Mouse (Mus musculus): ENCODE results near the gene Col23a1. TPM values are rescaled to one million over a fixed set of nuclear protein-coding genes. Genes with fewer than 3 reads are reported as not detected.

Gene Col23a1
- polyA plus RNA-seq, 1 experiment from 2014 or later, result 6.1 TPM

DNA sequence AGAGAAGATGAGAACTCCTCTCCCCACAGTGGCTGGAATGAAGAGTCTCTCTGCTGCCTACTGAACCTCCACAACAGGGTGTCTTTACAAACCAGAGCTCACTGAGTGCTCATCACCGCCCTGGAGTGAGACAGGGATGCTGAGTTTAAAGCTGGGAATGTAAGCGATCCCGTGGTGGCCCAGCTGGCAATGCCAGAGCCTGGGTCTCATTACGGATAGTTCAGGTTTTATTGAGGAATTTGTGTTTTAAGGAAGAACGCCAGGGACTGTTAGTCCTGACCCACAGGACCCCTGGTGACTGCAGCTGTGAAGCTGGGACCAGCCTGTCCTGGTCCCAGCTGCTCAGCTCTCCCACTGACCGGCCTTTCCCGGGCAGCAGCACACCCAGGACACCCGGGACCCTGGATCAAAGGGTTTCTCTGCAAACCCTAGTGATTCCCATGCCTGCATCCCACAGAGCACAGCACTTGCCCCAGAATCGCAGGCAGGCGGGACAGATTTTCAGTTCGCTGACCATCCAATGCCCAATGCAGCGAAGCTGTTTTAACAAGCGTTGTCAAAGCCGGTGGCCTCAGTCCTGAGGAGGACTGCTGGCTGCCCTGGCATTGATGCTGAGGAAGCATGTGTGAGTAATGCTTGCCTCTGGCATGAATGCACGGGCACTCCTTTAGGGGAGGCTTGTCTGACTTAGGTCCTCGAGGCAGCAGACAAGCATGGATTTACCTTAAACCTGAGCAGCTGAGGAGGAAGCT is 139.9 kb downstream of the Col23a1 start:
- Histone ChIP-seq H3K36me3 (replicated peaks) (no peaks in the 10 kb centered on the region), H3K27me3 (ENCODE audit: poor library complexity, severe bottlenecking) (no peaks in the 10 kb centered on the region), H3K4me3 (no peak overlapping the region), H3K9me3 (no peaks in the 10 kb centered on the region), H3K27ac (peak overlapping the region; percentile 26; the same call in 1 of the 2 replicates), H3K4me1 (peaks cover 36% of the 10 kb centered on the region)
- no peak for DNase-seq (ENCODE audit: extremely low spot score, low spot score)
- WGBS, result 54% methylated on average over 16 of the region's 16 CpGs

DNA sequence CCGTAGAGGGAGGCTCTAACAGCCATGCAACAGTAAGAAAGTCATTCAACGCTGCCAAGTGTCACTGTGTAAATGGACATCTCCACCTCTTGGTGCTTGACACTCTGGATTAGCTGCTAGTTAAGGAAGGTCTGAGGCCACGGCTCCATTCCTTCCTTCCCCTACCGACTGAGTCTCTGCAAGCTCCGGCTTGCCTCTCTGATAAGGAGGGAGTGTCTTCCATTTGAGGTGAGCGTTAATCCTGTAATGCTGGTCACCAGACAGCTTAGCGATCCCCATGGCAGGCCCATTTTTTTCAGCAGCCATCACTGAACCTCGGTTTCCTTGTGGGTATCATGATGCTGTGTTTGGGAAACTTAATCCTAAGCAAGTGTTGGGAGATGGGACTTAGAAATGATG is 140.5 kb downstream of the Col23a1 start:
- Histone ChIP-seq H3K4me1 (peaks cover 35% of the 10 kb centered on the region), H3K27me3 (ENCODE audit: poor library complexity, severe bottlenecking) (no peaks in the 10 kb centered on the region), H3K4me3 (no peak overlapping the region), H3K27ac (peak overlapping the region; percentile 26; the same call in 1 of the 2 replicates), H3K36me3 (replicated peaks) (no peaks in the 10 kb centered on the region), H3K9me3 (no peaks in the 10 kb centered on the region)
- DNase-seq (ENCODE audit: extremely low spot score, low spot score), result no peak
- 67% methylated on average over 8 of the region's 8 CpGs for WGBS

DNA sequence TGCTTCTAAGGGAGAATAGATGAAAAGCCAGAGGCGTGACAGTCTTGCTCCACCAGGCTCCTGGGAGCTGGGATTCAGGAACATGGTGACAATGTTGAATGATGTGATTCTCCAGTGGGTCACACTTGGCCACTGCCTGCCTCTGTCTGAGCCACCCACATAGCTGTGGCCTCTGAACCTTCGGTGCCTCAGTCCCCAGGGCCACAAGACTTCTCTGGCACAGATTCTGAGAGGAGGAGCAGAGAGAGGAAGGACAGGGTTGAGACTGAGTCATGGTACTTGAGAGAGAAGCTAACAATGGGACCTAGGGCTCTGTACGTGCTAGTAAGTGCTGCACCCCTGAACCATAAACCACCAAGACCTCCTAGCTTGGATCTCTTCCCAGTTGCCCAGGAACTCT is 141.6 kb downstream of the Col23a1 start:
- no peak overlapping the region for H3K27ac ChIP-seq

DNA sequence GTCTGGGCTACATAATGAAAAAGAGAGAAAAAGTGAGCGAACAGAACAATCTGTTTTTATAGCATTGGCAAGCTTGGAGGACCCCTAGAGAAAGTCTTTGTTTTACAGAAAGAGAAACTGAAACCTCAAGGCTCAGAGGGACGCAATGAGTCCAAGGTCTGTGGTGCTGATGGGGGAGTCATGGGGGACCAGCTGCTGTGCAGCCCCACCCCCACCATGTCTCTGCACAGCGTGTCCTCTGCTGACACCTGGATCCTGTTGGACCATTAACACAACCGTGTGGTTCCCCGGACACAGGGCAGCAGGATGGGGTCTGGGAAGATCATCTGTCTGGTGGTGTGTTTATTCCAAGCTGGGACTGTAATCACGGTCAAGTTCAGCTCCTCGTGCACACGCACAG is 142.2 kb downstream of the Col23a1 start:
- no peak for DNase-seq (ENCODE audit: extremely low spot score, low spot score)
- no peak overlapping the region for H3K27ac ChIP-seq
- WGBS, result 84% methylated on average over 8 of the region's 8 CpGs
- H3K36me3 ChIP-seq (replicated peaks), result no peaks in the 10 kb centered on the region
- no peak overlapping the region for H3K4me3 ChIP-seq
- peaks cover 26% of the 10 kb centered on the region for H3K4me1 ChIP-seq
- H3K27me3 ChIP-seq (ENCODE audit: poor library complexity, severe bottlenecking), result no peaks in the 10 kb centered on the region
- peaks cover 6% of the 10 kb centered on the region for H3K9me3 ChIP-seq

More for the DNA sequence above, 141.6 kb downstream of the Col23a1 start:
- Histone ChIP-seq H3K4me3 (no peak overlapping the region), H3K9me3 (no peaks in the 10 kb centered on the region), H3K4me1 (peaks cover 26% of the 10 kb centered on the region), H3K27me3 (ENCODE audit: poor library complexity, severe bottlenecking) (no peaks in the 10 kb centered on the region), H3K36me3 (replicated peaks) (no peaks in the 10 kb centered on the region)
- 91% methylated on average over 3 of the region's 3 CpGs for WGBS
- DNase-seq (ENCODE audit: extremely low spot score, low spot score), result no peak

DNA sequence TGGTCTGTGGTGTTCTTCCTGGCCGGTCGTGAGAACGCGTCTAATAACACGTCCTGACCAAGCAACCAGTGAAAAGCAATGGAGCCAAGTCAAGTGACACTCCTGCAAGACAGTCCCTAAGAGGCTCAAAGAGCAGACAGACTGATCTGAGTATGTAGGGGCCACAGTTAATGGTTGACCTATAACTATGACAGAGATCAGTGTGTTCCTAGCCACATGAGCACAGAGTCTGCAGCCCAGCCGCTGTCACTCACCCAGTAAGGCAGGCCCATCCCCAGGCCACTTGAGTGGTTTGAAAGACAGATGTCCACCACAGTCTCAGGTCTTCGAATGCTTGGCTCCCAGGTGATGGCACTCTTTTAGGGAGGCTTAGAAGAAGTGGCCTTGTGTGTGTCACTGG is 152.3 kb downstream of the Col23a1 start:
- WGBS, result 95% methylated on average over 7 of the region's 7 CpGs
- Histone ChIP-seq H3K9me3 (peaks cover 9% of the 10 kb centered on the region), H3K4me1 (no peaks in the 10 kb centered on the region), H3K27ac (no peak overlapping the region), H3K27me3 (ENCODE audit: poor library complexity, severe bottlenecking) (no peaks in the 10 kb centered on the region), H3K36me3 (replicated peaks) (no peaks in the 10 kb centered on the region), H3K4me3 (no peak overlapping the region)
- DNase-seq (ENCODE audit: extremely low spot score, low spot score), result no peak

DNA sequence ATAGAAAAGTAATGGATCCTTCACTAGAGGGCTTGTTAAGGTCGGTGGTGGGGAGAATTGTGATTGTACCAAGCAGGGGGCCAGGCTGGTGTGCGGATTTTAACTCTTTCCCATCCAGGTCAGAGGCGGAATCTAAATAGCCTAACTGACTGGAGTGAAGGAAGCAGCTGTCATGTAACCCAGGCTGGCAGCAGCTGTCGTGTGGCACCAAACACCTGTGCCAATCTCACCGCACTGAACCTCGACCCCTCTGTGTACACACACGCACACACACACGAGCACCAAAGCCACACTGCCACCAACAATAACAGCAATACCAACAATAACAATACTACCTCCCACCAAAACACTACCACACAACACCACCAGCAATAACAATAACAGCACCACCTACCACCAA is 152.9 kb downstream of the Col23a1 start:
- Histone ChIP-seq H3K4me1 (no peaks in the 10 kb centered on the region), H3K27me3 (ENCODE audit: poor library complexity, severe bottlenecking) (no peaks in the 10 kb centered on the region), H3K4me3 (no peak overlapping the region), H3K9me3 (peaks cover 3% of the 10 kb centered on the region; the same call in 1 of the 2 replicates), H3K27ac (no peak overlapping the region), H3K36me3 (replicated peaks) (no peaks in the 10 kb centered on the region)
- WGBS, result 84% methylated on average over 8 of the region's 8 CpGs
- no peak for DNase-seq (ENCODE audit: extremely low spot score, low spot score)

DNA sequence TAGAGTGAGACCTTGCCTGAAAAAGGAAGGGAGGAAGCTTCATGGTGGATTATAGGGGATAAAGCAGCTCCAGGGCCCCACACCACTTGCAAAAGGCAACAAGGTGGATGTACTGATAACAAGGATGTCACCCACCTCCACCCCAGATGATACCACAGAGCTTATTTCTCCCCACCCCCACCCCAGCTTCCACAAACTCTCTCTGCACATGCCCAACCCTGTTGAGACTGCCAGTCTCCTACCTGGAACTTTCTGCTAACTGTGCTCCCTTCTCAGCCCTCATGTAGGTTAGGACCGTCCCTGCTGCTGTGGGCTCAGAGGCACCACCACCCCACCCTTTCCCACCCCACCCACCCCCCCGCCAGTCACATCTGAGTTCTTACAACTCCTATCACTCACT is 154.1 kb downstream of the Col23a1 start:
- no peaks in the 10 kb centered on the region for H3K36me3 ChIP-seq (replicated peaks)
- WGBS, result 76% methylated on average over 2 of the region's 2 CpGs

DNA sequence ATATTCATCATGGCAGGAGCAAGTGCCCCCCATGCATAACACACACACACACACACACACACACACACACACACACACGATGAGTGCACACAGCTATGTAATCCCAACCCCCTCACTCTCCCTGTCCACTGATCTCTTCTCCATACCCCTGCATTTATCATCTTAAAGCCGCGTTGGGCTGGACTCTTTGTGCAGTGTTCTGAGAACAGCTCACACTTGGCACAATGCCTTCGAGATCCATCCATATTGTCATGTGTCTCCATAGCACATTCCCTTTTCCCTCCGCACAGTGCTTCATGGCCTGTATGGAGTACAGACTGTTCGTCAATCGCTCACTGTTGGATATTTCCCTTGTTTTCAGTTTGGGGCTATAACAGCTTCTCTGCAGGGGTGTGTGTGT is 154.9 kb downstream of the Col23a1 start:
- Histone ChIP-seq H3K4me1 (peaks cover 14% of the 10 kb centered on the region), H3K9me3 (peaks cover 3% of the 10 kb centered on the region; the same call in 1 of the 2 replicates), H3K4me3 (no peak overlapping the region), H3K27me3 (ENCODE audit: poor library complexity, severe bottlenecking) (no peaks in the 10 kb centered on the region), H3K27ac (no peak overlapping the region), H3K36me3 (replicated peaks) (no peaks in the 10 kb centered on the region)
- DNase-seq (ENCODE audit: extremely low spot score, low spot score), result no peak
- WGBS, result 89% methylated on average over 7 of the region's 7 CpGs

More for the DNA sequence above, 154.1 kb downstream of the Col23a1 start:
- Histone ChIP-seq H3K4me3 (no peak overlapping the region), H3K27ac (no peak overlapping the region), H3K4me1 (peaks cover 6% of the 10 kb centered on the region), H3K27me3 (ENCODE audit: poor library complexity, severe bottlenecking) (no peaks in the 10 kb centered on the region), H3K9me3 (peaks cover 3% of the 10 kb centered on the region; the same call in 1 of the 2 replicates)
- DNase-seq (ENCODE audit: extremely low spot score, low spot score), result no peak

DNA sequence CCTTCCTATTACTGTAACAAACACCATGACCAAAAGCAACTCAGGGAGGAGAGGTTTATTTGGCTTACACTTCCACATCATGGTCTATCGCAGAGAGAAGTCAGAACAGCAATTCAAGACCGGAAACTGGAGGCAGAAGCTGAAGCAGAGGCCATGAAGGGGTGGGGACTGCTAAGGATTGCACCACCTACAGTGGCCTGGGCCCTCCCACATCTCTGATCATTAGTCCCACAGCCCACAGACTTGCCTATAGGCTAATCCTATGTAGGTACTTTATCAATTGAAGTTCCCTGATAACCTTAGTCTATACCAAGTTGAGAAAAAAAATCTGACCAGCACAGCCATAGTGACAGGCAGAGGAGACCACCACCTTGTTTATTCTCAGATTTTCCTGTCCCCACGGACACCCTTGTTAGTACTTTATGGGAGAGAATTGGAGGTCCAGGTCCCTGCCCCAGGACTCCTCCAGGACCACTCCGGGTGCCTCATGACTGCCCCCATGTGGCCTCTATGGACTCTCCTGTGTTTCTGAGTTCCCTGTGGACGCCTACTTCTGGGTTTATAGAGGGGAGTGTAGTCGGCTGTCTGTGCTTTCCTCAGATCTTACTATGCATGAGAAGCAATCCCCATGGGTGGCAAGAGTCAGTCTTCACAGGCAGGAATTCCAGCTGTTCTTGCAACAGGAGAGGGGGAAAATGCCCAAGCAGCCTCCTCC is 157.1 kb downstream of the Col23a1 start:
- Histone ChIP-seq H3K27me3 (ENCODE audit: poor library complexity, severe bottlenecking) (no peaks in the 10 kb centered on the region), H3K36me3 (replicated peaks) (no peaks in the 10 kb centered on the region), H3K4me3 (no peak overlapping the region), H3K4me1 (peaks cover 24% of the 10 kb centered on the region), H3K27ac (no peak overlapping the region), H3K9me3 (peaks cover 3% of the 10 kb centered on the region; the same call in 1 of the 2 replicates)
- peak; percentile 46 for DNase-seq (ENCODE audit: extremely low spot score, low spot score)
- WGBS, result 46% methylated on average over 6 of the region's 6 CpGs

DNA sequence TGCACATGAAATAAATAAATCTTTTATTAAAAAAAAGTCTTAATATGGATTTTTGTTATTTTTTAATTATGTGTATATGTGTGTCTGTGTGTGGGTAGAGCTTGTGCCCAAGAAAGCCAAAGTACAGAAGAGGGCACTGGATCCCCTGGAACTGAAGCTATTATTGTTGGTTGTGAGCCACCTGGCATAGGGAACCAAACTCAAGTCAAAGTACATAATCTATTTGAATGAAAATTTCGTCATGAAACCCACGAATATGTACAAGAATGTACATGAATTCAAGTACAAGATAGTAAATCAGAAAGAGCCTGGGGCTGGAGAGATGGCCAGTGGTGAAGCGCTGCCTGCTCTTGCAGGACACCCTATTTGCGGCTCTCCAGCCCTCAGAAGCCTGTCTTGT is 158.5 kb downstream of the Col23a1 start:
- Histone ChIP-seq H3K4me3 (no peak overlapping the region), H3K9me3 (no peaks in the 10 kb centered on the region), H3K4me1 (peaks cover 31% of the 10 kb centered on the region), H3K36me3 (replicated peaks) (no peaks in the 10 kb centered on the region), H3K27ac (no peak overlapping the region), H3K27me3 (ENCODE audit: poor library complexity, severe bottlenecking) (no peaks in the 10 kb centered on the region)
- WGBS, result 79% methylated on average over 4 of the region's 4 CpGs
- no peak for DNase-seq (ENCODE audit: extremely low spot score, low spot score)

DNA sequence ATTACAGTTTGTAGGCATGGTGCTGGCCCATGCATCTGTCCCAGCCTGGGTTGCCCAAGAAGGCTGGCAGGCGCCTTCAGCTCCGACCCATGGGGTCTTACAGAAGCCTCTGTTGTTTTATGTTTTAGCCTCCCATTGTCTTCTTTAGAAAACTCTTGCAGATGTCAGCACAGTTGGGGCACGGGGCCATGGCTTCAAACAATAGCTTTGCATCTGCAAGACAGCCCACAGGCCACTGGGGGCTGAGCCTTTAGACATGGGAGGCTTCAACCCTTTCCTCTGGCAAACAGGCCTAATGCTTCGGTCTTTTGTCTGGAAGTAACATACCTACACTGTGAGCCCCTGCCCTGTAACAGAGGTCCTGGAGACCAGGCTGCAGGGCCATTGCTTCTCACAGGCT is 159.0 kb downstream of the Col23a1 start:
- H3K9me3 ChIP-seq, result no peaks in the 10 kb centered on the region
- H3K4me1 ChIP-seq, result peaks cover 31% of the 10 kb centered on the region
- no peaks in the 10 kb centered on the region for H3K36me3 ChIP-seq (replicated peaks)
- WGBS, result 12% methylated on average over 4 of the region's 4 CpGs
- H3K27ac ChIP-seq, result no peak overlapping the region; the same call in 1 of the 2 replicates
- DNase-seq (ENCODE audit: extremely low spot score, low spot score), result no peak
- H3K27me3 ChIP-seq (ENCODE audit: poor library complexity, severe bottlenecking), result no peaks in the 10 kb centered on the region
- H3K4me3 ChIP-seq, result no peak overlapping the region

DNA sequence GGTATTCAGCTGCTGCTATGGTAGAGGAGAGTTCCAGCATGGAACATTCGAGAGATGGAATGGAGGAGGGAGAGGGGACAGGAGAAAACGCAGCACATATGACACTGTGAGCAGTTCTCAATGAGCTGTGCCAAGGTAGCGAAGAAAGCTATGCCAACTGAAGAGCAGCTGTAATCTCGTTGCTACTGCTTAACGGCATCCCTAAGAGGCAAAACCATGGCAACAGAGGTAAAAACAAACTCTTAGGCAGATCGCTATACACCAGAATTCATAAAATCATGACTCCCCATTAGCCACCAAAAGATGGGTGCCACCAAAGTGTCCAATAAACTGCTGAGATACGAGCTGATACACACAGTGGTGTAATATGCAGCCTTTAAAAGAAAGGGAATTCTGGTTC is 160.2 kb downstream of the Col23a1 start:
- Histone ChIP-seq H3K4me3 (no peak overlapping the region), H3K36me3 (replicated peaks) (no peaks in the 10 kb centered on the region), H3K9me3 (no peaks in the 10 kb centered on the region), H3K27me3 (ENCODE audit: poor library complexity, severe bottlenecking) (no peaks in the 10 kb centered on the region), H3K4me1 (peaks cover 31% of the 10 kb centered on the region), H3K27ac (no peak overlapping the region)
- WGBS, result 88% methylated on average over 7 of the region's 7 CpGs
- DNase-seq (ENCODE audit: extremely low spot score, low spot score), result no peak

DNA sequence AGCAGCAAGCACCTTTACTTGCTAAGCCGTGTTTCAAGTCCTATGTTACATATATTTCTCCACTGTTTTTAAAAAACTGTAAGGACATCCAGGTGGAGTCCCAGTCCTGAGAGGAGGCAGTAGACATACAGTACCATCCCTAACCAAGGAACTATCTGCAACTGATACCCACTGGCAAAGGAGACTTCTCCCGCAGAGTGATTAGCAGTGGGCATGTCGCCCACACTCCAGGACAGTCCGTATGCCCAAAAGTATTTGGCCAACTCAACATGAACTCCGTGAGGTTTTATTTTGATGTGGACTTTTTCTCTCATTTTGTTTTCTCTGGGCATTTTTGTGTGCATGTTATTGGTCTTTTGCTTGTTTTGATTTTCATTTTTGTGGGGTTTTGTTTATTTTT is 161.6 kb downstream of the Col23a1 start:
- H3K36me3 ChIP-seq (replicated peaks), result no peaks in the 10 kb centered on the region
- peaks cover 31% of the 10 kb centered on the region for H3K4me1 ChIP-seq
- 88% methylated on average over 5 of the region's 5 CpGs for WGBS

More for the DNA sequence above, 161.6 kb downstream of the Col23a1 start:
- H3K9me3 ChIP-seq, result no peaks in the 10 kb centered on the region
- no peak overlapping the region for H3K27ac ChIP-seq
- no peak for DNase-seq (ENCODE audit: extremely low spot score, low spot score)
- no peak overlapping the region for H3K4me3 ChIP-seq
- no peaks in the 10 kb centered on the region for H3K27me3 ChIP-seq (ENCODE audit: poor library complexity, severe bottlenecking)
